Mouse (Mus musculus): ENCODE results near the gene Ubxn2a. TPM values are rescaled to one million over a fixed set of nuclear protein-coding genes. Genes with fewer than 3 reads are reported as not detected.
A peak's percentile ranks its signal among the peaks of the same experiment; 100 is the strongest.

Ubxn2a gene
- total RNA-seq (2014; rRNA removed): 19.0 and 26.1 TPM in 2 replicates
- 49.2 and 50.8 TPM in 2 replicates for polyA plus RNA-seq (2015; fragmentation: Nextera tagmentation; extraction: Ambion mirVana)

DNA sequence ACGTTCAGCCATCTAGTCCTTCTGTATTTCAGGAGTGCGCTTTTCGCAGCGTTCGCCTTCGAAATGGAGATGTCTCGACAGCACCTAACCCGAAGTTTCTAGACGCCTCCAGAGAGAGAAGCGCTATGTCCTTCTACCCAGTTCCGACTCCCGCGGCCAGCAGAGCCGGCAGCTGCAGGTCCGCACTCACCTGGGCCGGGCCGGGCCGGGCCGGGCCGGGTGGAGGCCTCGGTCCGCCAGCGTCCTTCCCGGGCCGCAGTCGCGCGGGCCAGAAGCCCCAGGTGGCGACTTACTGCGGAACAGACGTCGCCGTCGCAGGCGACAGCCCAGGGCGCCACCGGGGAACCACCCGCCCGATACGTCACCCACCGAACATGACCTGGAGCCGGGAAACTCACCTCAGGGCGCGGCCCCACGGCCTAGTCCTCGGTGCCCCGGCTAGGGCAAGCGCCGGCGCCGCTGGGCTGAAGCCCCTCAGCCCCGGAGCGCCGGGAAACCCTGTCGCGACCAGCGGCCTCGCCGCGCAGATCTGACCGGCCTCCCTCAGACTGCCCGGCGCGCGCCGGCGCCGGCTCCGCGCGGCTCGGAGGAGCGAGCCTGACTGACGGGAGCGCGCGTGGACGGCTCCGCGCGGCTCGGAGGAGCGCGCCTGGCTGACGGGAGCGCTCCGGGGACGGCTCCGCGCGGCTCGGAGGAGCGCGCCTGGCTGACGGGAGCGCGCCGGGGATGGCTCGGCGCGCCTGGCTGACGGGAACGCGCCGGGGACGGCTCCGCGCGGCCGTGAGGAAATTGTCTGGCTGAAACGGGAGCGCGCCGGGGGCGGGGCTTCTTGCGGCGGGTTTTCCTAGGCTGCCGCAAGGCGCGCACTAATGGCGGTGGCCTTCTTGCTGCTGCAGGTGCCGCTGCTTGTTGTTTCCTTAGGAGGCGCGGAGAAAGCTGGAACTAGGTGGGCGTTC is at the start of gene Ubxn2a:
TSS of gene Ubxn2a (minus strand) at position 755 of the 956 bp plus-strand sequence.
- ATAC-seq (peak; percentile 97), DNase-seq (ENCODE audit: low spot score) (peak; percentile 97)
- TF ChIP-seq CTCF (IDR thresholded peaks at IDR 0.05; ENCODE audit: low read depth): peak; percentile 52
- H3K4me1 ChIP-seq (ENCODE audit: insufficient read depth, low read length): no peaks in the 10 kb centered on the region
- H3K4me2 ChIP-seq (ENCODE audit: low read depth, low read length): peak within 1 kb of the TSS; percentile 75
- peak within 1 kb of the TSS; percentile 92 for H3K27ac ChIP-seq
- WGBS: under 1% methylated on average over 116 of the region's 125 CpGs
- peak within 1 kb of the TSS; percentile 89 for H3K9ac ChIP-seq (replicated peaks; ENCODE audit: low read length)
- no peaks in the 10 kb centered on the region for H3K9me3 ChIP-seq (ENCODE audit: low read length)
- H3K27me3 ChIP-seq (ENCODE audit: insufficient read depth, low read length): no peaks in the 10 kb centered on the region
- H3K4me3 ChIP-seq (ENCODE audit: low read length): peak within 1 kb of the TSS; percentile 86
- H3K36me3 ChIP-seq (ENCODE audit: insufficient read depth, low read length): no peaks in the 10 kb centered on the region

GRCm38 (mm10) chr12:4953156-4953555 is 45.7 kb upstream of the Ubxn2a start:
- Histone ChIP-seq H3K4me3 (ENCODE audit: low read length) (no peak overlapping the region), H3K4me1 (ENCODE audit: insufficient read depth, low read length) (no peaks in the 10 kb centered on the region), H3K9me3 (ENCODE audit: low read length) (no peaks in the 10 kb centered on the region), H3K4me2 (ENCODE audit: low read depth, low read length) (no peak overlapping the region), H3K27me3 (ENCODE audit: insufficient read depth, low read length) (no peaks in the 10 kb centered on the region), H3K36me3 (ENCODE audit: insufficient read depth, low read length) (peaks cover 8% of the 10 kb centered on the region), H3K9ac (replicated peaks; ENCODE audit: low read length) (no peak overlapping the region), H3K27ac (no peak overlapping the region)
- WGBS: 78% methylated on average over 4 of the region's 4 CpGs
- ATAC-seq (no peak), DNase-seq (ENCODE audit: low spot score) (no peak)
- TF ChIP-seq CTCF (IDR thresholded peaks at IDR 0.05; ENCODE audit: low read depth): no peak

- Histone ChIP-seq H3K4me2 (ENCODE audit: low read depth, low read length) (no peak overlapping the region), H3K4me3 (ENCODE audit: low read length) (no peak overlapping the region), H3K36me3 (ENCODE audit: insufficient read depth, low read length) (peaks cover 15% of the 10 kb centered on the region), H3K27ac (no peak overlapping the region), H3K9me3 (ENCODE audit: low read length) (no peaks in the 10 kb centered on the region), H3K4me1 (ENCODE audit: insufficient read depth, low read length) (no peaks in the 10 kb centered on the region), H3K9ac (replicated peaks; ENCODE audit: low read length) (no peak overlapping the region), H3K27me3 (ENCODE audit: insufficient read depth, low read length) (no peaks in the 10 kb centered on the region)
- DNase-seq (ENCODE audit: low spot score) (no peak), ATAC-seq (no peak)
- 96% methylated on average over 1 of the region's 1 CpGs for WGBS
- TF ChIP-seq CTCF (IDR thresholded peaks at IDR 0.05; ENCODE audit: low read depth): no peak
Measured at GRCm38 (mm10) chr12:4952272-4952671, 44.8 kb upstream of the Ubxn2a start.

- Histone ChIP-seq H3K9me3 (ENCODE audit: low read length) (no peaks in the 10 kb centered on the region), H3K4me3 (ENCODE audit: low read length) (no peak overlapping the region), H3K27me3 (ENCODE audit: insufficient read depth, low read length) (no peaks in the 10 kb centered on the region), H3K36me3 (ENCODE audit: insufficient read depth, low read length) (no peaks in the 10 kb centered on the region), H3K27ac (no peak overlapping the region), H3K4me2 (ENCODE audit: low read depth, low read length) (no peak overlapping the region), H3K9ac (replicated peaks; ENCODE audit: low read length) (no peak overlapping the region), H3K4me1 (ENCODE audit: insufficient read depth, low read length) (no peaks in the 10 kb centered on the region)
- WGBS: 94% methylated on average over 3 of the region's 3 CpGs
- ATAC-seq (no peak), DNase-seq (ENCODE audit: low spot score) (no peak)
- no peak for TF ChIP-seq CTCF (IDR thresholded peaks at IDR 0.05; ENCODE audit: low read depth)
Measured at GRCm38 (mm10) chr12:4930820-4931548, 23.5 kb upstream of the Ubxn2a start.

- no peak overlapping the region for H3K27ac ChIP-seq
- no peak for DNase-seq (ENCODE audit: low spot score)
Measured at GRCm38 (mm10) chr12:4928197-4928596, 20.7 kb upstream of the Ubxn2a start.

GRCm38 (mm10) chr12:4917805-4918591 is 10.5 kb upstream of the Ubxn2a start:
- TF ChIP-seq CTCF (IDR thresholded peaks at IDR 0.05; ENCODE audit: low read depth): no peak
- peak overlapping the region; percentile 98 for H3K27ac ChIP-seq
- peak overlapping the region; percentile 99 for H3K4me3 ChIP-seq (ENCODE audit: low read length)
- H3K9me3 ChIP-seq (ENCODE audit: low read length): no peaks in the 10 kb centered on the region
- H3K27me3 ChIP-seq (ENCODE audit: insufficient read depth, low read length): no peaks in the 10 kb centered on the region
- peak overlapping the region; percentile 58 for H3K4me2 ChIP-seq (ENCODE audit: low read depth, low read length)
- H3K9ac ChIP-seq (replicated peaks; ENCODE audit: low read length): peak overlapping the region; percentile 100
- DNase-seq (ENCODE audit: low spot score): peak; percentile 61
- no peaks in the 10 kb centered on the region for H3K36me3 ChIP-seq (ENCODE audit: insufficient read depth, low read length)
- peaks cover 6% of the 10 kb centered on the region; the same call in 1 of the 2 replicates for H3K4me1 ChIP-seq (ENCODE audit: insufficient read depth, low read length)
- WGBS: under 1% methylated on average over 48 of the region's 48 CpGs
- peak; percentile 50 for ATAC-seq

More at GRCm38 (mm10) chr12:4928197-4928596, 20.7 kb upstream of the Ubxn2a start:
- no peaks in the 10 kb centered on the region for H3K36me3 ChIP-seq (ENCODE audit: insufficient read depth, low read length)
- H3K9ac ChIP-seq (replicated peaks; ENCODE audit: low read length): no peak overlapping the region
- no peak overlapping the region for H3K4me3 ChIP-seq (ENCODE audit: low read length)
- whole genome bisulfite sequencing: 92% methylated on average over 2 of the region's 2 CpGs
- no peaks in the 10 kb centered on the region for H3K4me1 ChIP-seq (ENCODE audit: insufficient read depth, low read length)
- H3K4me2 ChIP-seq (ENCODE audit: low read depth, low read length): no peak overlapping the region
- no peak for TF ChIP-seq CTCF (IDR thresholded peaks at IDR 0.05; ENCODE audit: low read depth)
- H3K27me3 ChIP-seq (ENCODE audit: insufficient read depth, low read length): no peaks in the 10 kb centered on the region
- no peaks in the 10 kb centered on the region for H3K9me3 ChIP-seq (ENCODE audit: low read length)
- ATAC-seq: no peak
